Mouse (Mus musculus) urinary bladder, postnatal 14 days (tissue): ENCODE data around the gene Dop1a.

Source experiments
- DNase-seq: peaks from one replicate; pipeline ENCODE4 v3.0.0; 2021; ENCODE audit warnings: low spot score

The Dop1a gene

GRCm38 (mm10) chr9:86499083-86499482 is 32.1 kb downstream of the Dop1a start:
- no peak for DNase-seq

GRCm38 (mm10) chr9:86507437-86507836 is 40.5 kb downstream of the Dop1a start:
- no peak for DNase-seq

- no peak for DNase-seq
Measured at GRCm38 (mm10) chr9:86513733-86514132, 46.8 kb downstream of the Dop1a start.

GRCm38 (mm10) chr9:86514390-86514789 is 47.4 kb downstream of the Dop1a start:
- no peak for DNase-seq

- DNase-seq: no peak
Measured at GRCm38 (mm10) chr9:86514798-86515197, 47.8 kb downstream of the Dop1a start.

- no peak for DNase-seq
Measured at GRCm38 (mm10) chr9:86522335-86522734, 55.4 kb downstream of the Dop1a start.

GRCm38 (mm10) chr9:86525600-86525999 is 58.6 kb downstream of the Dop1a start:
- DNase-seq: no peak

GRCm38 (mm10) chr9:86534071-86534470 is 67.1 kb downstream of the Dop1a start:
- DNase-seq: no peak

- no peak for DNase-seq
Measured at GRCm38 (mm10) chr9:86543451-86543850, 76.5 kb downstream of the Dop1a start.

- no peak for DNase-seq
Measured at GRCm38 (mm10) chr9:86544559-86544958, 77.6 kb downstream of the Dop1a start.

- DNase-seq: no peak
Measured at GRCm38 (mm10) chr9:86549637-86550162, 82.7 kb downstream of the Dop1a start.

GRCm38 (mm10) chr9:86550717-86551116 is 83.8 kb downstream of the Dop1a start:
- no peak for DNase-seq

- DNase-seq: no peak
Measured at GRCm38 (mm10) chr9:86553886-86554285, 86.9 kb downstream of the Dop1a start.

- DNase-seq: peak; percentile 22
Measured at GRCm38 (mm10) chr9:86554641-86555040, 87.7 kb downstream of the Dop1a start.

- no peak for DNase-seq
Measured at GRCm38 (mm10) chr9:86560543-86560942, 93.6 kb downstream of the Dop1a start.

- DNase-seq: no peak
Measured at GRCm38 (mm10) chr9:86569314-86569910, 102.5 kb downstream of the Dop1a start.

GRCm38 (mm10) chr9:86570261-86570890 is 103.4 kb downstream of the Dop1a start:
- DNase-seq: no peak

- DNase-seq: no peak
Measured at GRCm38 (mm10) chr9:86570946-86571345, 104.0 kb downstream of the Dop1a start.

- peak; percentile 97 for DNase-seq
Measured at GRCm38 (mm10) chr9:86571540-86572135, 104.7 kb downstream of the Dop1a start, which contains the start of the genes Pgm3 and Rwdd2a. TSS of gene Pgm3 (minus strand) at chr9:86571842. TSS of gene Rwdd2a (plus strand) at chr9:86571991.

GRCm38 (mm10) chr9:86572196-86572595 is 105.2 kb downstream of the Dop1a start:
- peak; percentile 19 for DNase-seq

- DNase-seq: peak; percentile 81
Measured at GRCm38 (mm10) chr9:86572636-86573291, 105.8 kb downstream of the Dop1a start.

- DNase-seq: no peak
Measured at GRCm38 (mm10) chr9:86573616-86574303, 106.8 kb downstream of the Dop1a start.
